Mouse (Mus musculus) embryonic fibroblast, embryonic 13.5 days (primary cell): ENCODE data around the gene Gm20388.

Experiments used
- CTCF ChIP-seq: IDR thresholded peaks from 2 replicates; pipeline ENCODE4 v1.5.1; 2011; ENCODE audit warnings: mild to moderate bottlenecking, control low read depth, low read length, moderate library complexity, borderline replicate concordance; ENCODE audit not compliant: insufficient read depth
- POLR2A ChIP-seq: IDR thresholded peaks from 2 replicates; pipeline ENCODE4 v1.6.1; 2011; ENCODE audit warnings: low read depth, mild to moderate bottlenecking, control low read depth, low read length, moderate library complexity

DNA sequence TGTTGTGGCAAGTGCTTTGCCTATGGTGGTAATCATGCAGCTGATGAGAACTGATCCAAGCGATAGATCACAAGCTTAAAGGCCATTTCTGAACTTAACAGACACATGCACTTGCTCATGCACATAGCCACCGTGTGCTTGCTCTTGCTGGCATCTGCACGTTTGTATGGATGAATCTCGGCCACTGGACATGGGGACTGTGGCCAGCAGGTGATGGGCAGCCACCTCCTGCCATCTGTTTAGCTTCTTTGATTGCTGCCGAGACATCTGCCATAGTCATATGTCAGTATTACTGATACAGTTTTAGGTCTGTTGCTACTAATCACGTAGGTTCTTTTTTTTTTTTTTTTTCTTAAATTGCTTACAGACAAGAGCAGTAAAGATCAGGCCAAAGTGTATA, 2484.7 kb downstream of the Gm20388 start:
- no peak for TF ChIP-seq CTCF
- TF ChIP-seq POLR2A, result no peak
